Mouse (Mus musculus) C2C12 (cell line): Measurements from ENCODE around the gene Pnmt.

Experiments
- CEBPB ChIP-seq: IDR thresholded peaks from one replicate; pipeline ENCODE4 v1.6.1; 2011; ENCODE audit warnings: low read depth, mild to moderate bottlenecking, control low read depth, moderate library complexity
- CTCF ChIP-seq: IDR thresholded peaks from one replicate; pipeline ENCODE4 v1.5.1; 2011; ENCODE audit not compliant: control insufficient read depth, insufficient read depth, insufficient read length
- MAX ChIP-seq: IDR thresholded peaks from one replicate; pipeline ENCODE4 v1.6.1; 2011; ENCODE audit warnings: mild to moderate bottlenecking, control low read depth
- MYOD1 ChIP-seq: IDR thresholded peaks from one replicate; pipeline ENCODE4 v1.6.1; 2011; ENCODE audit warnings: low read depth; ENCODE audit not compliant: control insufficient read depth, insufficient read length
- MYOG ChIP-seq: IDR thresholded peaks from one replicate; pipeline ENCODE4 v1.6.1; 2011; ENCODE audit not compliant: control insufficient read depth, insufficient read length; ENCODE audit errors: extremely low read depth
- USF1 ChIP-seq: IDR thresholded peaks from one replicate; pipeline ENCODE4 v1.6.1; 2011; ENCODE audit warnings: low read depth, mild to moderate bottlenecking, control low read depth, moderate library complexity

DNA sequence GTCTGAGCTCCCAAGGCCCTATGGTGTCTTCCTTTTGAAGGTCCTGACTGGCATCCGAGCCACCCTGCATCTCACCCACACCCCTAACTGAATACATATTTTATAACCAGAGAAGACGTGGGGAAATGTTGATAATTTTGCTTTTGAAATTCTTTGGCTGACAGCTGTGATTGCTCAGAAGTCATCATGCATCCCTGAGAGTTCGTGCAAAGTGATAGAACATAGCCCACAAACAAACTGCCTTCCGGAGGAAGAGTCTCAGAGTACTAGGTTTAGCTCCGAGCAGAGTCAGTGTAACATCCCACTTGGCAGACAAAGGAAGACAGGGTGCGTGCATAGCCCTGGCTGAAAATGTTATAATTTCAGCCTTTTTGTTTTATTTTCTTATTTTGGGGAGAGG is 13.0 kb upstream of the Pnmt start:
- TF ChIP-seq CTCF (no peak), USF1 (no peak), MAX (no peak), MYOD1 (no peak), MYOG (no peak), CEBPB (no peak)
